Mouse (Mus musculus) T-helper 17 cell (primary cell): ENCODE measurements at regions not wholly inside any gene's neighbourhood (a gene's known extent, or its start where the extent isn't known, plus 50 kb on each side); places are given as distances from the start of the nearest gene placed in this dataset.

ENCODE experiments used
- in situ Hi-C, 2 experiments: fragments of 300-600 bp; cut with MboI, MseI; formaldehyde crosslinking; loops; 1 replicate in 1 of 2; 2 replicates in 1 of 2; pipeline ENCODE4 v1.15.1; 2025; ENCODE audit warnings: high pct_unique_total_duplicates in 2 of 2

GRCm38 (mm10) chr9:113191163-113191562 lies 516.9 kb downstream of the Pdcd6ip start:
- in situ Hi-C loops, result loop anchor here in 1 of 2 experiments (5.0 kb wide), 1 partner anchor 104 kb away; no protein-coding TSS in a partner anchor

- in situ Hi-C loops, result no loop called here
Measured at GRCm38 (mm10) chr9:113181182-113181581, 526.9 kb downstream of the Pdcd6ip start.

- in situ Hi-C loops, result no loop called here
Measured at GRCm38 (mm10) chr9:113177918-113178235, 530.2 kb downstream of the Pdcd6ip start.

GRCm38 (mm10) chr9:113177181-113177917 lies 530.7 kb downstream of the Pdcd6ip start:
- in situ Hi-C loops, result no loop called here

GRCm38 (mm10) chr9:113171767-113172405 lies 536.2 kb downstream of the Pdcd6ip start:
- in situ Hi-C loops, result no loop called here

- in situ Hi-C loops, result no loop called here
Measured at GRCm38 (mm10) chr9:113162897-113163874, 544.9 kb downstream of the Pdcd6ip start.

GRCm38 (mm10) chr9:113160011-113160410 lies 548.0 kb downstream of the Pdcd6ip start:
- in situ Hi-C loops, result no loop called here

- in situ Hi-C loops, result no loop called here
Measured at GRCm38 (mm10) chr9:113158080-113158479, 550.0 kb downstream of the Pdcd6ip start.

GRCm38 (mm10) chr9:113157474-113158076 lies 550.5 kb downstream of the Pdcd6ip start:
- in situ Hi-C loops, result no loop called here

GRCm38 (mm10) chr9:113156707-113157106 lies 551.4 kb downstream of the Pdcd6ip start:
- in situ Hi-C loops, result no loop called here

- in situ Hi-C loops, result no loop called here
Measured at GRCm38 (mm10) chr9:113149084-113149483, 559.0 kb downstream of the Pdcd6ip start.

GRCm38 (mm10) chr9:113146571-113146970 lies 561.5 kb downstream of the Pdcd6ip start:
- in situ Hi-C loops, result no loop called here

- in situ Hi-C loops, result no loop called here
Measured at GRCm38 (mm10) chr9:113145036-113145435, 563.0 kb downstream of the Pdcd6ip start.

GRCm38 (mm10) chr9:113134611-113135010 lies 573.4 kb downstream of the Pdcd6ip start:
- in situ Hi-C loops, result no loop called here

GRCm38 (mm10) chr9:113123004-113123692 lies 584.9 kb downstream of the Pdcd6ip start:
- in situ Hi-C loops, result no loop called here

- in situ Hi-C loops, result no loop called here
Measured at GRCm38 (mm10) chr9:113122253-113122749, 585.8 kb downstream of the Pdcd6ip start.

GRCm38 (mm10) chr9:113120385-113120784 lies 587.7 kb downstream of the Pdcd6ip start:
- in situ Hi-C loops, result no loop called here

GRCm38 (mm10) chr9:113119721-113120120 lies 588.3 kb downstream of the Pdcd6ip start:
- in situ Hi-C loops, result no loop called here

- in situ Hi-C loops, result no loop called here
Measured at GRCm38 (mm10) chr9:113115576-113115975, 592.5 kb downstream of the Pdcd6ip start.

- in situ Hi-C loops, result no loop called here
Measured at GRCm38 (mm10) chr9:113112753-113113152, 595.3 kb downstream of the Pdcd6ip start.

GRCm38 (mm10) chr9:113101733-113102132 lies 606.3 kb downstream of the Pdcd6ip start:
- in situ Hi-C loops, result no loop called here
